Mouse (Mus musculus) gastrocnemius, adult 2 months (tissue): Measurements from ENCODE around the gene Btbd9. TPM values are rescaled to one million over a fixed set of nuclear protein-coding genes. Genes with fewer than 3 reads are reported as not detected.
"Not testable (repeated sequence)": the region's sequence is repeated elsewhere in the genome, so short reads cannot be mapped to it uniquely, and the experiment has no call there.

Experiments
- DNase-seq: peaks from one replicate; pipeline ENCODE4 v3.0.0; 2022
- H3K27ac ChIP-seq: fragments of 200-600 bp; 2 replicates; pipeline ENCODE4 v1.8.1; 2022; ENCODE audit warnings: mild to moderate bottlenecking
- H3K4me3 ChIP-seq: fragments of 200-600 bp; 2 replicates; pipeline ENCODE4 v1.8.1; 2022; ENCODE audit warnings: mild to moderate bottlenecking, moderate library complexity
- CTCF ChIP-seq: fragments of 200-600 bp; IDR thresholded peaks from 2 replicates; pipeline ENCODE4 v1.8.1; 2022; ENCODE audit warnings: antibody characterized with exemption, mild to moderate bottlenecking, moderate library complexity
- intact Hi-C: fragments of 180-260 bp; cut with DNase I; formaldehyde crosslinking; loops from one replicate; pipeline ENCODE4 v1.15.1; 2025
- total RNA-seq, 2 experiments: library from RNA; stranded (reverse); gene quantifications; 2 replicates each; pipeline ENCODE4 v1.2.3; 2021

Btbd9 gene
- total RNA-seq, 2 experiments from 2014 or later = 11.9 to 14.7 TPM

DNA sequence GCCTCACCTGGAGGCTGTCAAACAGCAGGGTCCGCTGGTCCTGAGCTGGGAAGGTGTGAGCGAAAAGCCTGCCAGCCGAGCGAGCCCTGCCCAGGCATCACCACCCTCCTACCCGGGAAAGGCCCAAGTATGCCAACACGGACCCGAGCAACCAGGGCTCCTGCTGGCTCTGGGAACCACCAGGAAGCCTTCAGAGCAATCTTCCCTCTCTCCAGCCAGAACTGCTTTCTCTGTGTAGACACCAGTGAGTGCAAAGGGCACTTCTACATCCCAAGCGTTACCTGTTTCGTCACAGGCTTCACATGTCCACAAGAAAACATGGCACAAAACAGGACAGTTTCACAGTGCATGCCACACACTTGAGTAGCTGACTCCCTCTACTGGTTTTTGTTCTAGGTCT lies 63.3 kb downstream of the Btbd9 start:
- TF ChIP-seq CTCF = no peak
- no peak for DNase-seq
- H3K4me3 ChIP-seq = no peak overlapping the region
- H3K27ac ChIP-seq = no peak overlapping the region
- intact Hi-C loops = no loop called here

DNA sequence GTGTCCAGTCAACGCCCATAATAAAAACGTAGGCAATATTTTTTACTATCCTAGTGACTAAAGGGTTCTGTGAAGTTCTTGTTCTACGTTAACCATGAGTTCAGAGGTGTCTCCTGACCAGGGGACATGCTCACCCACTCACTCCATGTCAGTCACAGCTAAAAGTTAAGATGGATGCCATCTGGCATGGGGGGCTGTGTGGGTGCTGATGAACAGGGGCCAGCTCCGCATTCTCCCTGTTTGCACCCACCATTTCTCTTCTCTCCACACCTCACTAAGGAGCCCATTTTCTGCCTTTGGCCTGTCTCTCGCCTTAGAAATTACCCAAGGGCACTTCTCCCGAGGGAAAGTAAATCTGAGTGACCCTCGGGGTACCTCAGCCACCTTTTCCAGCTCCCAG lies 63.8 kb downstream of the Btbd9 start:
- Histone ChIP-seq H3K27ac (no peak overlapping the region), H3K4me3 (no peak overlapping the region)
- intact Hi-C loops = no loop called here
- no peak for TF ChIP-seq CTCF
- DNase-seq = no peak

DNA sequence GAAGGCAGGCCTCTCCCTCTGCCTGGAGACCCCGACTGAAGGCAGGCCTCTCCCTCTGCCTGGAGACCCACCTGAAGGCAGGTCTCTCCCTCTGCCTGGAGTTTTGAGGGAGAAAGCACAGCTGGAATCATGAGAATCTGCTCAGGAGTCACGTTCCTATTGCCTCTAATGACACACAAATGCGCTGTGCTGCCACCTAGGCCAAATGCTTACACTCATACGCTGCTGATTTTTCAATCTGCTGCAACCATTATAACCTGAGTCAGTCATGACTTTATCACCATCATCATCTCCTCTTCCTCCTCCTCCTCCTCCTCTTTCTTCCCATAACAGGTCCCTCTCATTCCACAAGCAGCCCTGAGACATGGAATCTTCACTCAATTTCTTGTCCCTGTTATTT lies 64.3 kb downstream of the Btbd9 start:
- Histone ChIP-seq H3K4me3 (no peak overlapping the region), H3K27ac (no peak overlapping the region)
- TF ChIP-seq CTCF = no peak
- intact Hi-C loops = no loop called here
- no peak for DNase-seq

DNA sequence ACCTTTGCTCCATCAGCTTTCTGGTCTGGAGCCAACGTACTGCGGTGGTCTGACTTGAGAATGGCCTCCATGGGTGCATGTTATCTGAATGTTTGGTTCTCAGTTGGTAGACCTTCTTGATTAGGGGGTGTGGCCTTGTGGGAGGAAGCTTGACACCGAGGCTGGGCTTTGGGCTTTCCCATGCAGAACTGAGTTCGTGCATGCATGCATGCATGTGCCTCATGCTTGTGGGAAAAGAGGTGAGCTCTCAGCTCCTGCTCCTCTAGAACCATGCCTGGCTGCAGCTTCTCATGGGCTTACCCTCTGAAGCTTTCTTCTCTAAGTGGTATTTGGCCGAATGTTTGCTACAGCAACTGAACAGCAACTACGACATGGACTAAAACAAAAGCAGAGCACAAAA lies 64.9 kb downstream of the Btbd9 start:
- no peak for TF ChIP-seq CTCF
- Histone ChIP-seq H3K27ac (no peak overlapping the region), H3K4me3 (no peak overlapping the region)
- DNase-seq = no peak
- intact Hi-C loops = no loop called here

DNA sequence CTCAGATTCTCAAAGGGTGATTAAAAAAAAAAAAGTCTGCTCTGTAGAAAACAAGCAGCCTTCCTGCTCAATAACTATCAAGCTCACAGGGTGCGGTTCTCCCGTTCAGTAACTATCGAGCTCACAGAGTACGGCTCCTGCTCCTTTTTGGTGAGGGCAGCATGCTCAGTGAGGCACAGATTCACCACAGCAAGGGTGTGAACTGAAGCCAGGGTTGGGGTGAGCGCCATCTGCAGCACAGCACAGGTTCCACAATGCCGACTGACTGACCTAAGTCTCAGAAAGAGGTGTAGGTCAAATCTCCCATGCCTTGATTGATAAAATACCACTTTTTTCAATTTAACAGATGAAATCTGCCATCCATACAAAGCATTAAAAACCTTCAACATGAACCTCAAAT lies 66.1 kb downstream of the Btbd9 start:
- H3K27ac ChIP-seq = no peak overlapping the region
- peak; percentile 44 for DNase-seq
- no peak overlapping the region for H3K4me3 ChIP-seq
- TF ChIP-seq CTCF = peak; percentile 45
- intact Hi-C loops = no loop called here

DNA sequence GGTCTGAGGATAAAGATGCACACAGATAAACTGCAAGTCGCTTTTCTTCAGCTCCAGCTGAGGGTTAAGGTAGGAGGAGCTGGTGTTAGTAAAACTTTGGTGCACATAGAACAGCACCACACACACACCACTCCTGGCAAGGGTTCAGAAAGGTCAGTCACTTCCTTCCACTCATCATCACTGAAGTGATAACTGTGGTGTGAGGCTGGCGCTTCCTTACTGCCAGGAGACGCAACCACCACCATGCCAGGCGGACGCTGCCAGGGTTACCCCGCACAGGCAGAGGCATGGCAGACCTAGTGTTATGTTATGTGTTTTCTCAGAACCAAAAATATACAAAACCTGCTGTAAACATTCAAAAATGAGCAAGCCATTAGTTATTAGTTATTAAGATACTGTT lies 66.6 kb downstream of the Btbd9 start:
- no peak for DNase-seq
- no peak for TF ChIP-seq CTCF
- intact Hi-C loops = no loop called here
- no peak overlapping the region for H3K27ac ChIP-seq
- no peak overlapping the region for H3K4me3 ChIP-seq

DNA sequence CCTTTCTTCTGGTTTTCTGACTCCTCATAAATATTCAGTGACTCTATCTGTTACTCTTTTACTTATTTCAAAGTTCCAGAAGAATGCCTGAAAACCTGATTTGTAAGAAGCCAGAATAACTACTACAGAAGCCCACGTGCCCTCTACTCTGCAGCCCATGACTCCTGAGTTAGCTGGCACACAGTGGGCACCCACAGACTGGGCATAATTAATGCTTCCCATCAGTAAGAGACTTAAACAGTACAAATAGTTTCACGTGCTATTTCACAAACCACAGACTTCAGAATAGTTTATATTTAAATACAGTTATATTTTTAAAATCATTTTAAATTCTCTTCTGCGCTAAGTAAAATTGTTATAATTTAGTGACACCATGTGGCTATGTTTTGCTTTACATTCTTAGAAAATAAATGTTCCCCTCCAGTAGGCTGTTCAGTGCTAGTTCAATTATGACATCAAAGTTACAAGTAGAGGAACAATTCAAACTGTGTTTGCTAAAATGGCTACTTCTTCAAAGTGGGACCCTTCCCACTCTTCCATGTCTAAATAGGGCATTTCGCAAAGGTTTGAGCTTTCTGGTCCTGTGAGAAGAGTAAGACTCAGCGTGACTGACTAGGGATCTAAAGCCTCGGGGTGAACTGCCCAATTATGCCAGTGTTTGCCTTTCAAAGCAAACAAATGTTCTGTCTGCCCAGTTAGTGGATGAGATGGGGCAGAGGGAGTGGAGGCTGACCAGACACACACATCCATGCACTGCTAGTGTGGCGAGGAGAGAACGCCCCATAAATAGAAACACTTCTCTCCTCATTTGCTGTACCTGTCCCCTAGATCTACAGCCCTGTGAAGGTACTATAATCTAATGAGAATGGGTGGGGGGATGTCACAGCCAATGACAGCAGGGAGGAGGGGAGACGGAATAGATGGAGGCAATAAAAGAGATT lies 68.4 kb downstream of the Btbd9 start:
- no peak for DNase-seq
- no peak overlapping the region for H3K4me3 ChIP-seq
- H3K27ac ChIP-seq = no peak overlapping the region
- intact Hi-C loops = no loop called here
- TF ChIP-seq CTCF = peak; percentile 29; the same call in 1 of the 2 replicates

DNA sequence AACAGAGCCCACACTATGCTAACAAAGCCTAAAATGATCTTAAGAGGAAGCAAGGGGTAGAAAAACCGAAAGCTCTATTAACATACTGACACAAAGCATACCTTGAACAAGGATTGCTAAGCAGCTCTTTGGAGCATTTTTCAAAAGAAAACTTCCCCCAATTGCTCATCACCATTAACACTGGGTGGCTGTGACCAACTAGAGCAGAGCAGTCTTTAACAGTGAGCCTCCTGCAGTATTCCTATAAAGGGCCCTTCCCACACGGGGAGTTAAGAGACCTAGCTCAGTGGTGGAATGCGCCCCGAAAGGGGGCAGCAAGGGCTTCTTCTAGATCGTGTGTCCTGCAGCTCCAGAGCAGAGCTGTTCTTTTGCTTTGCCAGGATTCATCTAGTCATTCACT lies 69.4 kb downstream of the Btbd9 start:
- H3K4me3 ChIP-seq = no peak overlapping the region
- intact Hi-C loops = no loop called here
- no peak for DNase-seq
- no peak overlapping the region for H3K27ac ChIP-seq
- TF ChIP-seq CTCF = no peak

DNA sequence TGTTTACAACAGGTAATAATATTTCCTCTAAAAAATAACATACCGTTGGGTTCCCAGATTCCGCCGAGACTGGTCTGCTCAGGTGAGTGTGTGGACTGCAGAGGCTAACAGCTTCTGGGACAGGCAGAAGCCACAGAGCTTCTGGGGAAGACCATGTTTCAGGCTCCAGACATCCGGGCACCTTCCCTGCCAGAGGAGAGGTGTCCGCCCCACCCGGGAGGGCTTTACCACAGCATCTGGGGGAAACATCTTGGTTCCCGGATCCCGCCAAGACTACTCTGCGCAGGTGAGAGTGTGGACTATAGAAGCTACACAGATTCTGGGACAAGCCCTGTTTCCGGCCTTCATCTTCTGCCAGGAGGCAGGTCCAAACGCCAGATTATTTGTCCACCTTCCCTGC lies 76.7 kb downstream of the Btbd9 start:
- intact Hi-C loops, H3K4me3 ChIP-seq, H3K27ac ChIP-seq, DNase-seq: not testable (repeated sequence)

DNA sequence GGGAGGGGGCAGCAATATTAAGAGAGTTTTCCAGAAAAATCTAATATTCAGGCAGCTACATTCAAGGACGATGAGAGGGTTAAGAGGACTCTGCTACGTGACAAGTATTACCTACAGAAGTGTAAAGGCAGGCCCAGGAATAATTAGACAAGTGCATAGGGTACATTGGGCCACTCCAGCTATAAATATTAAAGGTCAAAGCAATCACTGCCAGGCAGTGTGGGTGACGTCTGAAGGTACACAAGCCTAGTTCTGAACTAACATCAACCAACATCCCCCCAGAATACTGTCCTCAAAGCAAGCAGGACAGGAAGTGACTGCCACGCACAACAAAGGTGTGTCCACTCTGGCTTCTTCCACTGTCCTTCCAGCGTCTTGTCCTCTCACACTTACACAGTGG lies 77.5 kb downstream of the Btbd9 start:
- Histone ChIP-seq H3K4me3 (no peak overlapping the region), H3K27ac (peak overlapping the region; percentile 12)
- no peak for TF ChIP-seq CTCF
- no peak for DNase-seq
- intact Hi-C loops = no loop called here

DNA sequence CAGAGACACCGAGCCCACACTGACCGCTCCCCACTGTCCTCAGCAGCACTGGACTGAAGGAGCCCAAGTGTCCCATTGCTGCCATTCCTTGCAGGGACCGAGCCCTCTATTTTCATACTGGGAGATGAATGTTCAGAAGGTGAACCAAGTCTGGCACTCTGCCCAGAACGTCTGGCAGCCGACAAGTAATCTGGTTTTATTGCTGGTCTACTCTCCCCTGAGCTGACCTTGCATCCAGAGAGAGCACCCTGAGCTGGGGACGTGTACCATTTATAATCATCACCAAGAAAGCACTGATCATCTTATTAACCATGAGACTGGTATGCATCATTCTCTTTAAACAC lies 77.9 kb downstream of the Btbd9 start:
- intact Hi-C loops = no loop called here
- DNase-seq = peak; percentile 87
- Histone ChIP-seq H3K4me3 (no peak overlapping the region), H3K27ac (peak overlapping the region; percentile 12)
- no peak for TF ChIP-seq CTCF

DNA sequence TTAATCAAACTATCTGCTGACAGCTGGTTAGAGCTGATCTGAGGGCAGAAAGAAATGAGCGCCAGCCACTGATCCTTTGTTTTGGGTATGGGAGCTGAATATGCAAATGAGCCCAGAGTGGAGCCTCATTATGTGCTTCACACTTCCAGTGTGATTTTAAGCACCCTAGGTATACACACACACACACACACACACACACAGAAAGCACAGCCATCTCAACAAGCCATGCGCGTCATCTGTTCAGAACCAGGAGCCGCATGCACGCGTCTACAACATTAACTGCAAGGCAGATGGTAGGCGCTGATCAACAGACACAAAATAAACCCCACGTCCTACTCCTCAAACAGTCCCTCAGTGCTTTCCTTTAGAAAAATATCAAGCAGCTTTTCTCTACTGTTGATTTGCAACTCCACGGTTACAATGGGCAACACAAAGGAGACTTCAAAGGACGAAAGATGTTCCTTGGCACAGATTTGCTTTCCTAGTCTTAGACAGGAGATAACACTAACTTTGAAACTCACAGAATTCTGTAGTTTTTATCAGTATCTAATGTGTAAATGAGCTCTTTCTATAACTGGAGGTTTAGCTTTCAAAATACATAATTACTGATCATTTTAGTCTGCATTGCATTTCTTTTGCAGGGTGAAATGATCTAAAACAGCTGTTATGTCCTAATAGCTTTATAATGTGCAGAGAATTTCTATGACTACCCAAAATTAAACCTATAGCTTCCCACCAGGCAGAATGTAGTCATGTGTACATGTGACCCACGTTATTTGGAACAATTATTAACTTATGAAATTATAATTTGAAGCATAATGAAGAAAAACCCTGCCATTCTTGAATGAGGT lies 78.5 kb downstream of the Btbd9 start:
- DNase-seq = no peak
- no peak overlapping the region for H3K4me3 ChIP-seq
- no peak overlapping the region for H3K27ac ChIP-seq
- TF ChIP-seq CTCF = no peak
- intact Hi-C loops = no loop called here

DNA sequence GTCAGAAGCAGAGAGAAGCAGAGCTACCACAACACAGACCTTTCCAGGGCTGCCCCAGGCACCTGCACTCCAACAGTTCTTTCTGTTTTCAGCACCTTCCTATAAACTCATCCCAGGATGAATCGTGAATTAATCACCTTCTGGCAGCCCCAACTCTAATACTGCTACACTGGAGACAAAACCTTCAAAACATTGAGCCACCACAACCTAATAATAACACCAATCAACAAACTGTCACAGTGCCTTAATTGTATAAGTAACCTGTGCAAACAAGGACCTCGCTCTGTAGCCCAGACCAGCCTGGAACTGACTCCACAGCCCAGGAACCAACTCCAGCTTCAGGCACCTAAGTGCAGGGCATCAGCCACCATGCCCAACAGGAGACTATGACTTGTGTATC lies 80.7 kb downstream of the Btbd9 start:
- no peak overlapping the region for H3K4me3 ChIP-seq
- no peak for DNase-seq

More for the DNA sequence above, 80.7 kb downstream of the Btbd9 start:
- no peak overlapping the region for H3K27ac ChIP-seq
- TF ChIP-seq CTCF = no peak
- intact Hi-C loops = no loop called here
